Mouse (Mus musculus): ENCODE results near the gene Rab11fip5.

DNA sequence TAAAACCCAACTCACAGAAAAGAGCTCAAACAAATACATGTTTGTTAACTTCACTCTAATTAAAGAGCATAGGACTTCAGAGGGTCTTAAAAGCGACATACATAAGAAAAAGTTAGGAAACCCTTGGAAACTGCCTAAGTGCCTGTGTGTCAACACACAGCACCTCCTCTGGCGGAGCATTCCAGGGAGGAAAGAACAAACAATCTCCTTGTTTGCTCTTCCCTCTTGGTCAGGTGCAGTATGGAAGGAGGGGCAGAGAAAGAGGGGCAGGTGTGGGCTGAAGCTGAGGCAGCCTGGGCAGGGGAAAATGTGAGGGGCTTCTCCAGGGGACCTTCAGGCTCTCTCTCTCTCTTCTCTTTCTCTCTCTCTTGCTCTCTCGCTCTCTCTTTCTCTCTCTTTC is 41.4 kb upstream of the Rab11fip5 start:
- TF ChIP-seq CTCF (IDR thresholded peaks at IDR 0.05; ENCODE audit: extremely low read depth, insufficient read length, insufficient replicate concordance, low read depth, low read length) (no peak), POLR2A (IDR thresholded peaks at IDR 0.05; ENCODE audit: low read depth, low read length) (no peak)
